11 mouse cellular contexts compared by ENCODE assay signal in the genomic region with DNA sequence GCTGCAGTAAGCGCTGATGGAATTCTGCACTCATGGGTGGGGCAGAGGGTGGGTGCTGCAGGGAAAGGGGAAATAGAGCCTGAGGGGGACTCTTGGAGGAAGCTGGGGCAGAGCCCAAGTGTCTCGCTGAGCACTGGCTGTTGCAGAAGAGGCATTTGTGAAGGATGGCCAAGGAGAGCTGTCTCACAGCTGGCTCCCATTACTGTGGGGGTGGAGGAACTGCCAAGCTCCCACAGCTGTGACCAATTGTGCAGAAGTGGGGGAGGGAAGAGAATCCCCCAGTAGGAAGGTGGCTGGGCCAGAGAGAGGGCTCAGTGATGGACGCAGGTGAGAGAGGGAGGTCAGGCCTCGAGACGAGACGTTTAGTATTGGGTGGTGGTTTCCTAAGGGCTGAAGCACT. TPM values are rescaled to one million over a fixed set of nuclear protein-coding genes. Genes with fewer than 3 reads are reported as not detected.
DNase-seq lines count a peak whose midpoint lies in the region; ATAC-seq and TF ChIP-seq lines count a peak whose summit lies in the region.
"Had no signal": no experiment of that assay in that cellular context is flagged by ENCODE, and none has a peak within 500 bp of the region (broad histone marks: within the 10 kb centered on the region; RNA-seq: fewer than 3 reads in every experiment).

No protein-coding gene starts in this region.

- no peak overlapping the region for H3K27ac ChIP-seq in heart, embryonic 12.5 days (ENCODE audit: poor library complexity, severe bottlenecking)
- H3K27ac ChIP-seq in lung, embryonic 15.5 days, result no peak overlapping the region
- H3K27ac ChIP-seq in liver, postnatal 0 days (ENCODE audit: low read depth), result no peak overlapping the region

- H3K27me3 ChIP-seq in heart, embryonic 12.5 days (replicated peaks), result no peaks in the 10 kb centered on the region
- H3K27me3 ChIP-seq in lung, embryonic 15.5 days, result no peaks in the 10 kb centered on the region
- H3K27me3 ChIP-seq in liver, postnatal 0 days (ENCODE audit: insufficient read depth, low read length), result no peaks in the 10 kb centered on the region
- H3K27me3 ChIP-seq: CH12.LX had no signal

- 65% methylated on average over 6 of the region's 6 CpGs for WGBS in heart, embryonic 12.5 days
- WGBS in lung, embryonic 15.5 days, result 39% methylated on average over 6 of the region's 6 CpGs
- 68% methylated on average over 6 of the region's 6 CpGs for WGBS in liver, postnatal 0 days (ENCODE audit: insufficient replicate concordance)

- TF ChIP-seq CTCF in liver, postnatal 0 days (IDR thresholded peaks at IDR 0.05; ENCODE audit: low read depth), result no peak

- DNase-seq in heart, adult 18-20 months, result peak; percentile 56 to 71
- DNase-seq in ZHBTc4 (ENCODE audit: low read depth, low spot score), result peak; percentile 58
- no peak for DNase-seq in liver, postnatal 0 days
- DNase-seq in adrenal gland, postnatal 14 days, result no peak
- DNase-seq: thymus, adult 2 months had no signal

- peaks cover 81% of the 10 kb centered on the region for H3K36me3 ChIP-seq in heart, embryonic 12.5 days
- peaks cover 13% of the 10 kb centered on the region; the same call in 1 of the 2 replicates for H3K36me3 ChIP-seq in lung, embryonic 15.5 days
- no peaks in the 10 kb centered on the region for H3K36me3 ChIP-seq in liver, postnatal 0 days (replicated peaks; ENCODE audit: insufficient read depth, low read length)

- no peak overlapping the region for H3K9ac ChIP-seq in heart, embryonic 12.5 days
- no peak overlapping the region for H3K9ac ChIP-seq in lung, embryonic 15.5 days
- no peak overlapping the region for H3K9ac ChIP-seq in liver, postnatal 0 days (replicated peaks)

- TF ChIP-seq EP300 in liver, postnatal 0 days (IDR thresholded peaks at IDR 0.05; ENCODE audit: low read depth), result no peak

- H3K4me2 ChIP-seq in heart, embryonic 12.5 days, result no peak overlapping the region
- no peak overlapping the region for H3K4me2 ChIP-seq in lung, embryonic 15.5 days
- no peak overlapping the region for H3K4me2 ChIP-seq in liver, postnatal 0 days (ENCODE audit: low read depth, low read length)

- peaks cover 22% of the 10 kb centered on the region for H3K4me1 ChIP-seq in heart, embryonic 12.5 days (replicated peaks)
- peaks cover 30% of the 10 kb centered on the region for H3K4me1 ChIP-seq in lung, embryonic 15.5 days
- no peaks in the 10 kb centered on the region for H3K4me1 ChIP-seq in liver, postnatal 0 days (ENCODE audit: insufficient read depth)

- ATAC-seq in heart, embryonic 12.5 days (ENCODE audit: insufficient number of reproducible peaks, low FRiP score), result no peak
- ATAC-seq in granulocyte monocyte progenitor cell, adult 5-6 weeks (replicated peaks; ENCODE audit: poor library complexity, severe bottlenecking), result peak; percentile 60; the same call in 1 of the 2 replicates
- ATAC-seq in lung, embryonic 15.5 days (ENCODE audit: borderline replicate concordance, extremely low read depth, low FRiP score, low TSS enrichment), result peak; percentile 73; the same call in 1 of the 2 replicates
- ATAC-seq in liver, postnatal 0 days, result no peak
- no peak for ATAC-seq in inflammation-experienced regulatory T-cells, adult 6 months

- no peak overlapping the region for H3K4me3 ChIP-seq in heart, embryonic 12.5 days
- no peak overlapping the region for H3K4me3 ChIP-seq in lung, embryonic 15.5 days
- no peak overlapping the region for H3K4me3 ChIP-seq in liver, postnatal 0 days (ENCODE audit: low read depth, low read length)
- H3K4me3 ChIP-seq: erythroblast, embryonic 14.5 days had no signal

- no peaks in the 10 kb centered on the region for H3K9me3 ChIP-seq in heart, embryonic 12.5 days (replicated peaks)
- no peaks in the 10 kb centered on the region for H3K9me3 ChIP-seq in lung, embryonic 15.5 days
- H3K9me3 ChIP-seq in liver, postnatal 0 days (ENCODE audit: low read length), result no peaks in the 10 kb centered on the region

RNA-seq across cellular contexts. Expression of a gene that starts 54.2 kb away (rescaled TPM):
- total RNA-seq in heart, adult 18-20 months (2021), result 10 to 100 TPM; 60.2 to 65.0 TPM
- 52.7 and 55.1 TPM in 2 replicates for polyA plus RNA-seq in heart, embryonic 12.5 days (2016; fragmentation: Nextera tagmentation; extraction: Ambion mirVana)
- 35.5 and 43.6 TPM in 2 replicates for total RNA-seq in granulocyte monocyte progenitor cell, adult 5-6 weeks (2014; fragmentation: Nextera tagmentation)
- 27.1 and 32.9 TPM in 2 replicates for total RNA-seq in granulocyte monocyte progenitor cell, adult 5-6 weeks (2017)
- polyA plus RNA-seq in lung, embryonic 15.5 days (2015; fragmentation: Nextera tagmentation; extraction: Ambion mirVana), result 66.5 and 68.5 TPM in 2 replicates
- polyA plus RNA-seq in liver, postnatal 0 days (2015; fragmentation: Nextera tagmentation; extraction: Ambion mirVana), result 154 and 170 TPM in 2 replicates
- polyA plus RNA-seq in inflammation-experienced regulatory T-cells, adult 6 months (2017; shearing (Covaris generic)), result 10 to 100 TPM; 57.0 to 70.0 (median 62.5) TPM
- total RNA-seq in adrenal gland, postnatal 14 days (2021), result 94.2 and 101 TPM in 2 replicates

Comparison
In these comparisons a context has a peak if more than half of its experiments do, and no peak if none do; other contexts are left out.
1. DNase-seq: peak in heart, adult 18-20 months (2 of 2) and ZHBTc4 (single experiment); none in liver, postnatal 0 days (single experiment) and adrenal gland, postnatal 14 days (single experiment).
2. ATAC-seq: peak in granulocyte monocyte progenitor cell, adult 5-6 weeks (single experiment) and lung, embryonic 15.5 days (single experiment); none in heart, embryonic 12.5 days (single experiment), liver, postnatal 0 days (single experiment) and inflammation-experienced regulatory T-cells, adult 6 months (single experiment).